Mouse (Mus musculus): Measurements from ENCODE around the gene Snx13.

Snx13 gene

GRCm38 (mm10) chr12:35067621-35068020 is 20.6 kb downstream of the Snx13 start:
- TF ChIP-seq GATA4 (IDR thresholded peaks at IDR 0.05; ENCODE audit: insufficient replicate concordance, low read length) = no peak

DNA sequence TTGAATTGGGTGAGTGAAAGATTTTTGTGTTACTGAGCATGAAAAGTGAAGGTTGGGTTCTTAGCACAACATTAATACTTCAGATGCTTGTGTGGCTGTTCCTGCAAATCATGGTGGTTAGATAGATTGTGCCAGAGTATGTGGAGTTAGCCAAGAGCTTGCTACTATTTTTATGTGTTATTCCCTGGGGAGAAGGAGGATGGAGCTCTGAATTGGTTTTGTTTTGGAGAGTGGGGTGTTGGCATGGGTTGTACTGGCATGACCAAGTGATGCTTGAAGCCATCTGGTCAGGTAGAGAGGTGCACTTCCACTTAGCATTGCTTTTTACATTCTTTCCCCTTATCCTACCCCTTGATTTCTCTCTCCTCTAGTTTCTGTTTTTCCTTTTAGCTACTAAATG is 24.4 kb downstream of the Snx13 start:
- TF ChIP-seq GATA4 (IDR thresholded peaks at IDR 0.05; ENCODE audit: insufficient replicate concordance, low read length) = no peak

DNA sequence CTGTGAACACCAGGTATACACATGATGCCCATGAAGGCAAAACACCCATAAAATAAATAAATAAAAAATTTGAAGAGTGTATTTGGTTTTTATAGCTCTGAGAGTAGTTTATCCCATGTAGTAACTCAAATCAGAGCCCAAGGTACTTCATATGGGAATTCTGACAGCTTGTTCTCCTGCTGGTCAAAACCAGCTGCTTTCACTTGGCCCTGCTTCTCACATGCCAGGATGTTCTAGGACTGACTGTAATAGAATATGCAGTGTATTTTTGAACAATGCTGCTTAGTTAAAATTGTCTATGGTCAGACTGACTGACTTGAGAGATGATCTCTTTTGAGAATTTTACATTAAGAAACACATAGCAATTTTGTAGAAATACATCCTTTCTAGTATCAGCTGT is 25.2 kb downstream of the Snx13 start:
- TF ChIP-seq GATA4 (IDR thresholded peaks at IDR 0.05; ENCODE audit: insufficient replicate concordance, low read length) = no peak

DNA sequence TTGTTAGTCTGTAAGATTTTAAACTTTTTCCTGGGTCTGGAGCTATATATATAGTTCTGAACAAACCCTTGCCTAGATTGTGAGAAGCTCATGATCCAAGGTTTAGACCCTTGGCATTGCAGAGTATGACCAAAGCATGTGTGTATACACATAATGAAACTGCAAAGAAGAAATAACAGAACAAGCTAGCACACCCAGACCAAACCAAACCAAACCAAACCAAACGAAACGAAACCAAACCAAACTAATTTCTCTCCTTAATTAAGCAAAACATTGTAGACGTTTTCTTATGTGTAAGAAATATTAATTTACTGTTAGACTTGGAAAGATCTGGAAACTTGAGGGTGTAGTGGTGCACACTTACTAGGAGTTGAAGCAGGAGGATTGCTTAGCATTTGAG is 29.0 kb downstream of the Snx13 start:
- no peak for TF ChIP-seq GATA4 (IDR thresholded peaks at IDR 0.05; ENCODE audit: insufficient replicate concordance, low read length)

DNA sequence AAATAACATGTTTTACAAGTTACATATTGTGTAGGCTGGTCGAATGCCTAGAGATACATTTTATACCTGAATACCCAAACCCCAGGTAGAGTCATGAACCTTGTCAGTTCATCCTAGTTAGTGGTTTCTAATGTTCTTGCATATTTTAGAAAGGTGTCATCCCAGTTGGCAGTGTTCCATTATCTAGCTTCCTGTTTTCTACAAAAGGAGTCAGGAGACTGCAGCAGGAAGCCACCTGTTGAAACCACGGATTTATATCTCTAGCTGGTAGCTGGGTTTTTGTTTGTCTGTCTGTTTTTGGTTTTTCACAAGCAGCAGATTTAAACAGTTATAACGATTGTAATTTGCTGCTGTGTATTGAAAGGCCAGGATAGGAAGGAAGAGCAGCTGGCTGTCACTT is 76.6 kb downstream of the Snx13 start:
- no peak for TF ChIP-seq GATA4 (IDR thresholded peaks at IDR 0.05; ENCODE audit: insufficient replicate concordance, low read length)

DNA sequence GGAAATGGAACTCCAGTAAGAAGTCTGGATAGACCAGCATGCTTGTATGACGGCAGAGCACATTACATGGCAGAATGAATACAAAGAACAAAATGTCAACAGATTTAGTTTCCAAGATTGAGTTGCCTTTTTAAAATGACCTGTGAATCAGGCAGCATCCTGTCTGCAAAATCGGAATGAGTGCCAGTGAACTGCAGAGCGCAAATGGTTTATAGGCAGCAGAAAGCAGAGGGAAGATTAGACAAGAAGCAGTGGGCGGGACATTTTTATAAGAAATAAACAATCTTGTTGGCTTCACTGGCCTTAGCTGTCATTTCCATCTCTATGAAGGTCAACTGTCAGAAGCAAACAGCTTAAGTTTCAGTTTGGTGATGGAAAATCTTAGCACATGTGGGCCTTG is 106.2 kb downstream of the Snx13 start:
- TF ChIP-seq GATA4 (IDR thresholded peaks at IDR 0.05; ENCODE audit: insufficient replicate concordance, low read length) = peak; percentile 71; the same call in 1 of the 2 replicates

GRCm38 (mm10) chr12:35154149-35154548 is 107.2 kb downstream of the Snx13 start:
- TF ChIP-seq GATA4 (IDR thresholded peaks at IDR 0.05; ENCODE audit: insufficient replicate concordance, low read length) = no peak

- TF ChIP-seq GATA4 (IDR thresholded peaks at IDR 0.05; ENCODE audit: insufficient replicate concordance, low read length) = no peak
Observed at GRCm38 (mm10) chr12:35157237-35157636, 110.3 kb downstream of the Snx13 start.

DNA sequence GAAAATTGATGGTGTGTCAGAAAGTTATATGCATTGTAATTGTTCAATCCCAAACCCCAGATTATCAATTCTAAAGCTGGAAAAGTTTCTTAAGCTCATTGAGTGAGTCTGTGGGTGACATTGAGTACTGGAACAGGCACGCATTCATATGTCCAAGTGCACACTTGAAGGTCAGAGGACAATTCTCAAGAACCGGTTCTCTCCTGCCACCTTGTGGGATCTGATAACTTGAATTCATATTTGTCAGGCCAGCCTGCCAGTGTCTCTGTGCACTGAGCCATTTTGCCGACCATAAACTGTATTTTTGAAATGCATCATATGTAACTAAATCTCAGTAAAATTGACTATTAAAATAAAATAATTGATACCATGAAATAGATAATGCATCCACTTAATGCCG is 114.7 kb downstream of the Snx13 start:
- no peak for TF ChIP-seq GATA4 (IDR thresholded peaks at IDR 0.05; ENCODE audit: insufficient replicate concordance, low read length)

DNA sequence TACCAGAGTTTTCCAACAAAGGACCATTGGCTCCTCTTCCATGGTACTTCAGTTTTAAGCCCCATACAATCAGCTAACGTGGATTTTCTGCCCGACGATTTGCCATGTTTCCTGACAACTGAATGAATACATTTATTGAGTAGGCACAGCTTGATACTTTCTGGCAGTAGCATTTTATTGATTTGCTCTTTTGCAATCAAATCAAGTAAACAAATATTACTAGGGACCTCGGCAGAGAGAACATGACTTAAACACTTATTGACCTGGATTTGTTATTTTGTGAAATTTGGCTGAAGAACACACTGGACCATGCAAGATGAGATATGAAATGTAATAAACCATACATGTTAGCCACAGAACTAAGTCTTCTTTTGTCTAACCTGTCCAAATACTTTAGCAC is 123.3 kb downstream of the Snx13 start:
- TF ChIP-seq GATA4 (IDR thresholded peaks at IDR 0.05; ENCODE audit: insufficient replicate concordance, low read length) = no peak

GRCm38 (mm10) chr12:35175938-35176337 is 129.0 kb downstream of the Snx13 start:
- no peak for TF ChIP-seq GATA4 (IDR thresholded peaks at IDR 0.05; ENCODE audit: insufficient replicate concordance, low read length)

GRCm38 (mm10) chr12:35176628-35177027 is 129.6 kb downstream of the Snx13 start:
- TF ChIP-seq GATA4 (IDR thresholded peaks at IDR 0.05; ENCODE audit: insufficient replicate concordance, low read length) = no peak

DNA sequence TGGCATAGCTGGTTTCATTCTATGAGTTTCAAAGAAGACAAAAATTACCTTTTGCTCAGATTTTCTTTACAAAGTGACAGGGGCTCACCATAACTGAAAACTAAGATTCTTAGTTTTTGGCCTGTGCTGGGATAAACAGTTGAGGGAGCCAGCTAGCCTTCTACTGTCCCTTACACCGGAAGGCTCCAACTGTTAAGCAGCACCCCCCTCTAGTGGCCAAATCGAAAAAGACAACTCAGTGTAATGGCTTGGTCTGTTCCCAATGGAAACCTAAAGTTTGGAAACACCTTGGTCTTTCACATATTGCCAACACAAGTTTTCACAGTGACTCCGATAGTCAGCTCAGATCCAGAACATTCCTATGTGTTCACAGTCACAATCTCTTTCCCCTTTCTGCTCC is 135.7 kb downstream of the Snx13 start:
- no peak for TF ChIP-seq GATA4 (IDR thresholded peaks at IDR 0.05; ENCODE audit: insufficient replicate concordance, low read length)

DNA sequence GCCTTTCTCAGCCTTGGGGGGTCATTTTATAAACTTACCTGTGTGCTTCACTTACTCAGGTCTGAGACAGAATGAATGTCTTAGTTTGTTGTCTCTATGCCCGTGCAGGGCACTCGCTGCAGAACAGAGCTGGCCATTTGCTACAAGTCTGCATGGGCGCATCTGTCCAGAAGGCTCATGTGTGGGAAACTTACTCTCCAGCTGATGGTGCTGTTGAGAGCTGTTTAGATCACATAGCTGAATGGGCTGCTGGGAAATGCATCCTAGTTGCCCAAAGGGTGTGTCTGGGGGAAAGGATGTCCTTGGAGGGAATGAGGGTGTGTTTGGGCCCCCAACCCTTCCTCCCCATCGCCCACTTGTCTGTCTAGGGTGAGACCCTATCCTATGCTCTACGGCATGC is 137.3 kb downstream of the Snx13 start:
- no peak for TF ChIP-seq GATA4 (IDR thresholded peaks at IDR 0.05; ENCODE audit: insufficient replicate concordance, low read length)

- TF ChIP-seq GATA4 (IDR thresholded peaks at IDR 0.05; ENCODE audit: insufficient replicate concordance, low read length) = no peak
Observed at GRCm38 (mm10) chr12:35191698-35192425, 144.9 kb downstream of the Snx13 start.

GRCm38 (mm10) chr12:35192426-35192769 is 145.4 kb downstream of the Snx13 start:
- no peak for TF ChIP-seq GATA4 (IDR thresholded peaks at IDR 0.05; ENCODE audit: insufficient replicate concordance, low read length)
